Mouse (Mus musculus): Measurements from ENCODE around the gene Rgs3.

The Rgs3 gene

GRCm38 (mm10) chr4:62607345-62607744 lies 47.7 kb downstream of the Rgs3 start:
- DNase-seq = peak; percentile 51 to 53

- no peak for DNase-seq
Observed at GRCm38 (mm10) chr4:62607805-62608204, 48.2 kb downstream of the Rgs3 start.

GRCm38 (mm10) chr4:62609333-62609732 lies 49.7 kb downstream of the Rgs3 start:
- DNase-seq = no peak

GRCm38 (mm10) chr4:62610142-62610675 lies 50.6 kb downstream of the Rgs3 start:
- DNase-seq = no peak

GRCm38 (mm10) chr4:62612601-62613501 lies 53.2 kb downstream of the Rgs3 start:
- DNase-seq = peak; percentile 93 to 94

- peak; percentile 65 to 67 for DNase-seq
Observed at GRCm38 (mm10) chr4:62613646-62614365, 54.2 kb downstream of the Rgs3 start.

GRCm38 (mm10) chr4:62617856-62618440 lies 58.3 kb downstream of the Rgs3 start:
- DNase-seq = peak in 1 of 2 experiments; percentile 61

GRCm38 (mm10) chr4:62619232-62619964 lies 59.8 kb downstream of the Rgs3 start:
- no peak for DNase-seq

- no peak for DNase-seq
Observed at GRCm38 (mm10) chr4:62619965-62620244, 60.3 kb downstream of the Rgs3 start.

GRCm38 (mm10) chr4:62621151-62621550 lies 61.5 kb downstream of the Rgs3 start:
- no peak for DNase-seq

GRCm38 (mm10) chr4:62621880-62622675 lies 62.4 kb downstream of the Rgs3 start:
- DNase-seq = peak in 1 of 2 experiments; percentile 9

- peak in 1 of 2 experiments; percentile 3 for DNase-seq
Observed at GRCm38 (mm10) chr4:62623251-62624015, 63.8 kb downstream of the Rgs3 start.

GRCm38 (mm10) chr4:62624679-62625450 lies 65.2 kb downstream of the Rgs3 start:
- DNase-seq = no peak

GRCm38 (mm10) chr4:62625451-62626061 lies 65.9 kb downstream of the Rgs3 start:
- DNase-seq = no peak

GRCm38 (mm10) chr4:62626228-62627026 lies 66.8 kb downstream of the Rgs3 start:
- DNase-seq = peak in 1 of 2 experiments; percentile 59

GRCm38 (mm10) chr4:62627331-62627730 lies 67.7 kb downstream of the Rgs3 start:
- no peak for DNase-seq

GRCm38 (mm10) chr4:62628547-62628946 lies 68.9 kb downstream of the Rgs3 start:
- no peak for DNase-seq

- DNase-seq = no peak
Observed at GRCm38 (mm10) chr4:62629461-62629860, 69.8 kb downstream of the Rgs3 start.

GRCm38 (mm10) chr4:62629905-62630304 lies 70.3 kb downstream of the Rgs3 start:
- no peak for DNase-seq

Data from cerebellum, postnatal 14 days (tissue).